Mouse (Mus musculus) lung, postnatal 0 days (tissue): ENCODE data around the gene Phykpl.
A peak's percentile ranks its signal among the peaks of the same experiment; 100 is the strongest.

Experiments used
- CTCF ChIP-seq: IDR thresholded peaks from 2 replicates; pipeline ENCODE4 v1.5.1; 2016; ENCODE audit warnings: antibody characterized with exemption, mild to moderate bottlenecking
- EP300 ChIP-seq: IDR thresholded peaks from 2 replicates; pipeline ENCODE4 v1.6.1; 2016; ENCODE audit warnings: antibody characterized with exemption, mild to moderate bottlenecking, control low read depth

DNA sequence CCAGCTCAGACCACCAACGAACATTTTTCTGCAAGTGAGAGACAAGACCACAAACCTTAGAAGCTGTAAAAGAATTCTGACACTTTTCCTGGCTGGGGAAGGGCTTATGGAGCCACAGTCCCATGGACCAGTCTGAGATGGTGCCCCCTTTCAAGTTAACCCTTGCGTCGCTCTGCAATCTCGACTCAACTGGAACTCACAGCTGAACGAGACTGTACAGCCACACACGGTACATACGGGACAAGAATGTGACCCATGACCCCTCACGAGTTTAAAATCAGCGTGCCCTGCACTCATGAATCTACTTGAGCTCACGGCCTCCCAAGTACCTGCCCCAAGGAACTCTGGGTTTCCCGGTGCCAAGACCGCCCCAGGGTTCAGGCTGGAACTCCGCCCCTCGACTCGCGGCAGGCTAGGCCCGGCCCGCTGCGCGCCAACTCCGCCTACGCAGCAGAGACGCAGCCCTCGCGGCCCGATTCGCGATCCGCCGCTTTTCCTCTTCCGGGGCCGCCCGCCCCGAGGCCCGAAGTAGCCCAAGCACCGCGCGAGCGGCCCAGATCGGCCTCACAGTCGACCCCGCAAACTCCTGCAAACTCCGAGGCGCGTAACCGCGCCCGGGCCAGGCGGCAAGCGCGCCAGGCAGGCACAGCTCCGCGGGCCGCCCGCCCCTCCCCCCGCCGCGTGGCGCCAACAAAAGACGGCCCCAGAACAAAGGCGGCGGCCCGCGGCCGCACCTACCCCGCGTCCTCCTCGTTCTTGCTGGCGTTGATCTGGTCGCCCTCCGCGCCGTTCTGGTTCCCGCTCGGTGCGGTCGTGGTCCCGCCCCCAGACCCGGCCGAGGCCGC is 21.3 kb downstream of the Phykpl start:
- no peak for TF ChIP-seq CTCF
- 0 out of 2 replicates have a peak, but pooled peaks have one; percentile 8 for TF ChIP-seq EP300
